Mouse (Mus musculus) CH12.LX (cell line): ENCODE measurements around the gene Slc4a8.

Experiments used
- EP300 ChIP-seq: IDR thresholded peaks from 2 replicates; pipeline ENCODE4 v1.6.1; 2011; ENCODE audit warnings: low read length, improper control_type of control experiment
- KAT2A ChIP-seq: IDR thresholded peaks from 2 replicates; pipeline ENCODE4 v1.6.1; 2012; ENCODE audit warnings: low read length, improper control_type of control experiment, inconsistent platforms; ENCODE audit not compliant: insufficient replicate concordance
- MAZ ChIP-seq: IDR thresholded peaks from 2 replicates; pipeline ENCODE4 v1.6.1; 2012; ENCODE audit warnings: low read depth, mild to moderate bottlenecking, inconsistent platforms, low read length, improper control_type of control experiment, moderate library complexity
- POLR2A ChIP-seq: IDR thresholded peaks from 2 replicates; pipeline ENCODE4 v1.6.1; 2011; ENCODE audit warnings: low read depth, mild to moderate bottlenecking, improper control_type of control experiment, low read length

- TF ChIP-seq MAZ, result no peak
- no peak for TF ChIP-seq KAT2A
- TF ChIP-seq POLR2A, result no peak
- TF ChIP-seq EP300, result no peak
These were observed 108.0 kb downstream of the Slc4a8 start, which contains the start of gene Scn8a for GRCm38 (mm10) chr15:100869558-100869957.
